Mouse (Mus musculus): ENCODE data around the gene Pik3c2b. TPM values are rescaled to one million over a fixed set of nuclear protein-coding genes. Genes with fewer than 3 reads are reported as not detected.
A peak's percentile ranks its signal among the peaks of the same experiment; 100 is the strongest.

Gene Pik3c2b
- polyA plus RNA-seq, 1 experiment from 2014 or later = 8.0 TPM

GRCm38 (mm10) chr1:133073327-133073856, 27.9 kb downstream of the Pik3c2b start:
- no peaks in the 10 kb centered on the region for H3K27me3 ChIP-seq
- peaks cover 85% of the 10 kb centered on the region for H3K4me1 ChIP-seq (replicated peaks)
- WGBS = 40% methylated on average over 9 of the region's 9 CpGs
- no peak overlapping the region for H3K4me2 ChIP-seq
- ATAC-seq (replicated peaks; ENCODE audit: insufficient number of reproducible peaks, insufficient read depth, low FRiP score, low read depth) = peak; percentile 81
- H3K9me3 ChIP-seq (replicated peaks) = no peaks in the 10 kb centered on the region
- peaks cover 11% of the 10 kb centered on the region; the same call in 1 of the 2 replicates for H3K36me3 ChIP-seq
- H3K4me3 ChIP-seq = no peak overlapping the region
- H3K27ac ChIP-seq = peak overlapping the region; percentile 91
- H3K9ac ChIP-seq = no peak overlapping the region

- no peak overlapping the region for H3K4me3 ChIP-seq
- peaks cover 74% of the 10 kb centered on the region for H3K4me1 ChIP-seq (replicated peaks)
- peaks cover 21% of the 10 kb centered on the region for H3K36me3 ChIP-seq
- H3K27me3 ChIP-seq = no peaks in the 10 kb centered on the region
- no peak for ATAC-seq (replicated peaks; ENCODE audit: insufficient number of reproducible peaks, insufficient read depth, low FRiP score, low read depth)
- WGBS = 92% methylated on average over 13 of the region's 13 CpGs
- H3K9me3 ChIP-seq (replicated peaks) = no peaks in the 10 kb centered on the region
- no peak overlapping the region for H3K4me2 ChIP-seq
- H3K9ac ChIP-seq = no peak overlapping the region
- H3K27ac ChIP-seq = peak overlapping the region; percentile 91
Measured at GRCm38 (mm10) chr1:133074541-133074940, 29.1 kb downstream of the Pik3c2b start.

- H3K4me2 ChIP-seq = no peak overlapping the region
- peak overlapping the region; percentile 80 for H3K27ac ChIP-seq
- WGBS = 59% methylated on average over 6 of the region's 6 CpGs
- no peaks in the 10 kb centered on the region for H3K9me3 ChIP-seq (replicated peaks)
- H3K4me3 ChIP-seq = no peak overlapping the region
- H3K27me3 ChIP-seq = no peaks in the 10 kb centered on the region
- no peak overlapping the region for H3K9ac ChIP-seq
- no peak for ATAC-seq (replicated peaks; ENCODE audit: insufficient number of reproducible peaks, insufficient read depth, low FRiP score, low read depth)
- H3K4me1 ChIP-seq (replicated peaks) = peaks cover 61% of the 10 kb centered on the region
- H3K36me3 ChIP-seq = peaks cover 28% of the 10 kb centered on the region
Measured at GRCm38 (mm10) chr1:133075651-133076400, 30.4 kb downstream of the Pik3c2b start.

GRCm38 (mm10) chr1:133076681-133077514, 31.4 kb downstream of the Pik3c2b start:
- Histone ChIP-seq H3K4me2 (no peak overlapping the region), H3K9ac (peak overlapping the region; percentile 3; the same call in 1 of the 2 replicates), H3K36me3 (peaks cover 36% of the 10 kb centered on the region), H3K9me3 (replicated peaks) (no peaks in the 10 kb centered on the region), H3K27me3 (no peaks in the 10 kb centered on the region), H3K27ac (peak overlapping the region; percentile 80), H3K4me1 (replicated peaks) (peaks cover 50% of the 10 kb centered on the region), H3K4me3 (no peak overlapping the region)
- ATAC-seq (replicated peaks; ENCODE audit: insufficient number of reproducible peaks, insufficient read depth, low FRiP score, low read depth) = peak; percentile 60
- WGBS = 37% methylated on average over 20 of the region's 20 CpGs

GRCm38 (mm10) chr1:133077606-133078337, 32.3 kb downstream of the Pik3c2b start:
- H3K27ac ChIP-seq = peak overlapping the region; percentile 80
- no peak overlapping the region for H3K4me3 ChIP-seq
- ATAC-seq (replicated peaks; ENCODE audit: insufficient number of reproducible peaks, insufficient read depth, low FRiP score, low read depth) = no peak
- H3K9me3 ChIP-seq (replicated peaks) = no peaks in the 10 kb centered on the region
- H3K4me1 ChIP-seq (replicated peaks) = peaks cover 41% of the 10 kb centered on the region
- H3K4me2 ChIP-seq = no peak overlapping the region
- H3K27me3 ChIP-seq = no peaks in the 10 kb centered on the region
- WGBS = 49% methylated on average over 12 of the region's 12 CpGs
- H3K36me3 ChIP-seq = peaks cover 45% of the 10 kb centered on the region
- no peak overlapping the region; the same call in 1 of the 2 replicates for H3K9ac ChIP-seq

GRCm38 (mm10) chr1:133078338-133078727, 32.9 kb downstream of the Pik3c2b start:
- ATAC-seq (replicated peaks; ENCODE audit: insufficient number of reproducible peaks, insufficient read depth, low FRiP score, low read depth) = no peak
- no peaks in the 10 kb centered on the region for H3K27me3 ChIP-seq
- H3K4me3 ChIP-seq = no peak overlapping the region
- 86% methylated on average over 1 of the region's 1 CpGs for WGBS
- H3K9ac ChIP-seq = no peak overlapping the region
- no peaks in the 10 kb centered on the region for H3K9me3 ChIP-seq (replicated peaks)
- H3K36me3 ChIP-seq = peaks cover 46% of the 10 kb centered on the region
- H3K4me1 ChIP-seq (replicated peaks) = peaks cover 41% of the 10 kb centered on the region
- H3K27ac ChIP-seq = 0 out of 2 replicates have a peak overlapping the region, but pooled peaks have one; percentile 36
- H3K4me2 ChIP-seq = no peak overlapping the region

- no peak overlapping the region for H3K4me2 ChIP-seq
- H3K36me3 ChIP-seq = peaks cover 43% of the 10 kb centered on the region
- ATAC-seq (replicated peaks; ENCODE audit: insufficient number of reproducible peaks, insufficient read depth, low FRiP score, low read depth) = no peak
- no peak overlapping the region for H3K27ac ChIP-seq
- H3K4me1 ChIP-seq (replicated peaks) = peaks cover 43% of the 10 kb centered on the region
- no peak overlapping the region for H3K9ac ChIP-seq
- no peaks in the 10 kb centered on the region for H3K27me3 ChIP-seq
- 90% methylated on average over 7 of the region's 7 CpGs for WGBS
- no peaks in the 10 kb centered on the region for H3K9me3 ChIP-seq (replicated peaks)
- no peak overlapping the region for H3K4me3 ChIP-seq
Measured at GRCm38 (mm10) chr1:133079509-133079908, 34.0 kb downstream of the Pik3c2b start.

GRCm38 (mm10) chr1:133080079-133080561, 34.7 kb downstream of the Pik3c2b start:
- Histone ChIP-seq H3K4me2 (no peak overlapping the region), H3K4me3 (no peak overlapping the region), H3K9me3 (replicated peaks) (no peaks in the 10 kb centered on the region), H3K27me3 (no peaks in the 10 kb centered on the region), H3K4me1 (replicated peaks) (peaks cover 47% of the 10 kb centered on the region), H3K9ac (no peak overlapping the region), H3K27ac (no peak overlapping the region), H3K36me3 (peaks cover 39% of the 10 kb centered on the region)
- WGBS = 58% methylated on average over 9 of the region's 9 CpGs
- no peak for ATAC-seq (replicated peaks; ENCODE audit: insufficient number of reproducible peaks, insufficient read depth, low FRiP score, low read depth)

- no peak overlapping the region for H3K4me2 ChIP-seq
- no peaks in the 10 kb centered on the region for H3K27me3 ChIP-seq
- H3K4me3 ChIP-seq = no peak overlapping the region
- no peak overlapping the region for H3K27ac ChIP-seq
- ATAC-seq (replicated peaks; ENCODE audit: insufficient number of reproducible peaks, insufficient read depth, low FRiP score, low read depth) = no peak
- H3K9ac ChIP-seq = no peak overlapping the region
- H3K9me3 ChIP-seq (replicated peaks) = no peaks in the 10 kb centered on the region
- WGBS = 84% methylated on average over 6 of the region's 6 CpGs
- H3K4me1 ChIP-seq (replicated peaks) = peaks cover 51% of the 10 kb centered on the region
- peaks cover 39% of the 10 kb centered on the region for H3K36me3 ChIP-seq
Measured at GRCm38 (mm10) chr1:133080717-133081116, 35.2 kb downstream of the Pik3c2b start.

- 96% methylated on average over 5 of the region's 5 CpGs for WGBS
- H3K9ac ChIP-seq = no peak overlapping the region
- no peak overlapping the region for H3K4me3 ChIP-seq
- H3K36me3 ChIP-seq = peaks cover 43% of the 10 kb centered on the region
- H3K4me2 ChIP-seq = no peak overlapping the region
- no peaks in the 10 kb centered on the region for H3K27me3 ChIP-seq
- peak overlapping the region; percentile 86 for H3K27ac ChIP-seq
- H3K9me3 ChIP-seq (replicated peaks) = no peaks in the 10 kb centered on the region
- H3K4me1 ChIP-seq (replicated peaks) = peaks cover 33% of the 10 kb centered on the region
- ATAC-seq (replicated peaks; ENCODE audit: insufficient number of reproducible peaks, insufficient read depth, low FRiP score, low read depth) = no peak
Measured at GRCm38 (mm10) chr1:133083003-133083546, 37.6 kb downstream of the Pik3c2b start.

Data from heart, embryonic 15.5 days (tissue).